Mouse (Mus musculus): ENCODE measurements at regions not wholly inside any gene's neighbourhood (a gene's known extent, or its start where the extent isn't known, plus 50 kb on each side); places are given as distances from the start of the nearest gene placed in this dataset.

DNA sequence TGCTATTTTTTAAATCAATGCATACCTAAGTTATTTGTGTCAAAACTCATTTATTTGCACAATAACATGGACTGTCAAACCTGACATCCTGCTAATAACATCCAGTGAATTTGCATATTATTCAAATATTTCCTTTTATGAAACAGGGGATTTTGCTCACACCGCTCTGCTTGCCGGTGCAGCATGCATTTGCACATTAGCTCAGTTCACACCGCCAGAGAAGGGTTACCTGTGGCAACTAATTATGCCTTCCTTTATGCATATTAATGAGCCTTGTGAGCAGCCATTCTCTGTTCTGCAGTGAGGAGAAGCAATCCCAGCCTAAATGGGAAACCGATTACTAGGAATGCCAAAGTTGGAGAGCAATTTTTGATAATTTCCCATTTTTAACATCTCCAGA lies 141.9 kb downstream of the Arrdc4 start:
- no peak overlapping the region for H3K4me3 ChIP-seq (ENCODE audit: insufficient read depth in 1 of 2, low read depth in 1 of 2, low read length in 2 of 2, poor library complexity in 1 of 2, severe bottlenecking in 1 of 2)
- no peak for DNase-seq (ENCODE audit: low read depth, low spot score)
- no peaks in the 10 kb centered on the region for H3K36me3 ChIP-seq (ENCODE audit: control insufficient read depth, insufficient read depth, low read length, poor library complexity, severe bottlenecking)
- H3K9me3 ChIP-seq (ENCODE audit: control insufficient read depth, insufficient read depth, low read depth, low read length), result no peaks in the 10 kb centered on the region
- TF ChIP-seq CHD2 (IDR thresholded peaks at IDR 0.05; ENCODE audit: low read depth, low read length), result no peak
- no peak for TF ChIP-seq ZC3H11A (IDR thresholded peaks at IDR 0.05; ENCODE audit: borderline replicate concordance, low read depth, low read length)
- TF ChIP-seq MAFK (IDR thresholded peaks at IDR 0.05; ENCODE audit: insufficient read depth, low read depth, low read length), result no peak
- TF ChIP-seq ZNF384 (IDR thresholded peaks at IDR 0.05; ENCODE audit: low read depth, low read length), result no peak
- TF ChIP-seq HCFC1 (IDR thresholded peaks at IDR 0.05; ENCODE audit: borderline replicate concordance, insufficient read depth, low read length), result no peak
- no peak overlapping the region for H3K27ac ChIP-seq (ENCODE audit: insufficient read depth, low read depth, low read length, poor library complexity, severe bottlenecking)
- in situ Hi-C loops (cut with MboI; ENCODE audit: low sequenced_read_pairs in 2 of 2, unreplicated experiment in 2 of 2), result no loop called here
- H3K4me1 ChIP-seq (ENCODE audit: control insufficient read depth in 2 of 2, insufficient read depth in 2 of 2, low read length in 2 of 2, poor library complexity in 1 of 2), result no peaks in the 10 kb centered on the region
- no peak overlapping the region for H3K9ac ChIP-seq (ENCODE audit: insufficient read depth, low read depth, low read length, poor library complexity, severe bottlenecking)

GRCm38 (mm10) chr7:68606278-68606677 lies 142.8 kb downstream of the Arrdc4 start:
- Histone ChIP-seq H3K9me3 (ENCODE audit: control insufficient read depth, insufficient read depth, low read depth, low read length) (no peaks in the 10 kb centered on the region), H3K27ac (ENCODE audit: insufficient read depth, low read depth, low read length, poor library complexity, severe bottlenecking) (no peak overlapping the region), H3K4me3 (ENCODE audit: insufficient read depth in 1 of 2, low read depth in 1 of 2, low read length in 2 of 2, poor library complexity in 1 of 2, severe bottlenecking in 1 of 2) (no peak overlapping the region), H3K9ac (ENCODE audit: insufficient read depth, low read depth, low read length, poor library complexity, severe bottlenecking) (no peak overlapping the region), H3K36me3 (ENCODE audit: control insufficient read depth, insufficient read depth, low read length, poor library complexity, severe bottlenecking) (no peaks in the 10 kb centered on the region), H3K4me1 (ENCODE audit: control insufficient read depth in 2 of 2, insufficient read depth in 2 of 2, low read length in 2 of 2, poor library complexity in 1 of 2) (no peaks in the 10 kb centered on the region)
- no peak for TF ChIP-seq CHD2 (IDR thresholded peaks at IDR 0.05; ENCODE audit: low read depth, low read length)
- no peak for TF ChIP-seq MAFK (IDR thresholded peaks at IDR 0.05; ENCODE audit: insufficient read depth, low read depth, low read length)
- TF ChIP-seq ZNF384 (IDR thresholded peaks at IDR 0.05; ENCODE audit: low read depth, low read length), result no peak
- TF ChIP-seq HCFC1 (IDR thresholded peaks at IDR 0.05; ENCODE audit: borderline replicate concordance, insufficient read depth, low read length), result no peak
- TF ChIP-seq ZC3H11A (IDR thresholded peaks at IDR 0.05; ENCODE audit: borderline replicate concordance, low read depth, low read length), result no peak
- no peak for DNase-seq (ENCODE audit: low read depth, low spot score)
- in situ Hi-C loops (cut with MboI; ENCODE audit: low sequenced_read_pairs in 2 of 2, unreplicated experiment in 2 of 2), result no loop called here

GRCm38 (mm10) chr7:68603711-68604110 lies 145.3 kb downstream of the Arrdc4 start:
- in situ Hi-C loops (cut with MboI; ENCODE audit: low sequenced_read_pairs in 2 of 2, unreplicated experiment in 2 of 2), result no loop called here
- Histone ChIP-seq H3K27ac (ENCODE audit: insufficient read depth, low read depth, low read length, poor library complexity, severe bottlenecking) (no peak overlapping the region), H3K4me3 (ENCODE audit: insufficient read depth in 1 of 2, low read depth in 1 of 2, low read length in 2 of 2, poor library complexity in 1 of 2, severe bottlenecking in 1 of 2) (no peak overlapping the region), H3K9me3 (ENCODE audit: control insufficient read depth, insufficient read depth, low read depth, low read length) (no peaks in the 10 kb centered on the region), H3K36me3 (ENCODE audit: control insufficient read depth, insufficient read depth, low read length, poor library complexity, severe bottlenecking) (no peaks in the 10 kb centered on the region), H3K9ac (ENCODE audit: insufficient read depth, low read depth, low read length, poor library complexity, severe bottlenecking) (no peak overlapping the region), H3K4me1 (ENCODE audit: control insufficient read depth in 2 of 2, insufficient read depth in 2 of 2, low read length in 2 of 2, poor library complexity in 1 of 2) (no peaks in the 10 kb centered on the region)
- no peak for DNase-seq (ENCODE audit: low read depth, low spot score)
- TF ChIP-seq ZNF384 (IDR thresholded peaks at IDR 0.05; ENCODE audit: low read depth, low read length), result no peak
- TF ChIP-seq HCFC1 (IDR thresholded peaks at IDR 0.05; ENCODE audit: borderline replicate concordance, insufficient read depth, low read length), result no peak
- no peak for TF ChIP-seq MAFK (IDR thresholded peaks at IDR 0.05; ENCODE audit: insufficient read depth, low read depth, low read length)
- TF ChIP-seq CHD2 (IDR thresholded peaks at IDR 0.05; ENCODE audit: low read depth, low read length), result no peak
- no peak for TF ChIP-seq ZC3H11A (IDR thresholded peaks at IDR 0.05; ENCODE audit: borderline replicate concordance, low read depth, low read length)

DNA sequence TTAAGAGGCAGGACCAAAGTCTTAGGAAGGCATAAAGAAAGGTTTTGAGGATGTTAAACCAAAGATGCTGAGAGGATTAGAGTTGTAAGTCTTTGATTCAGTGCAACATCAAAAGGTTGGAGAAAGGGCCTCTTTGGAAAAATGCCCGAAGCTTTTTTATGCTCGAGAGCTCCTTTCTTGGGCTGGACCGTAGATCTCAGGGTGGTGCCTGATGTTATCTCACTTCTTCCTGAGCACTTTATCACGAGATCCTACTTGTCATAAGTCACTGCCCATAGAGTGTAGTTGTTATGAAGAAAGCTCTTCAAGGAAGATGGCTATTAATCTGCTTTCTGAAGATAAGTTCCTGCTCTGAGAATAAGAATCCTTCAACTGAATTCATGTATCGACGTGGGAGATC lies 147.0 kb downstream of the Arrdc4 start:
- TF ChIP-seq ZC3H11A (IDR thresholded peaks at IDR 0.05; ENCODE audit: borderline replicate concordance, low read depth, low read length) (no peak), HCFC1 (IDR thresholded peaks at IDR 0.05; ENCODE audit: borderline replicate concordance, insufficient read depth, low read length) (no peak), CHD2 (IDR thresholded peaks at IDR 0.05; ENCODE audit: low read depth, low read length) (no peak), ZNF384 (IDR thresholded peaks at IDR 0.05; ENCODE audit: low read depth, low read length) (no peak)
- Histone ChIP-seq H3K4me3 (ENCODE audit: insufficient read depth in 1 of 2, low read depth in 1 of 2, low read length in 2 of 2, poor library complexity in 1 of 2, severe bottlenecking in 1 of 2) (no peak overlapping the region), H3K9ac (ENCODE audit: insufficient read depth, low read depth, low read length, poor library complexity, severe bottlenecking) (no peak overlapping the region), H3K36me3 (ENCODE audit: control insufficient read depth, insufficient read depth, low read length, poor library complexity, severe bottlenecking) (no peaks in the 10 kb centered on the region), H3K4me1 (ENCODE audit: control insufficient read depth in 2 of 2, insufficient read depth in 2 of 2, low read length in 2 of 2, poor library complexity in 1 of 2) (no peaks in the 10 kb centered on the region), H3K9me3 (ENCODE audit: control insufficient read depth, insufficient read depth, low read depth, low read length) (no peaks in the 10 kb centered on the region), H3K27ac (ENCODE audit: insufficient read depth, low read depth, low read length, poor library complexity, severe bottlenecking) (no peak overlapping the region)
- in situ Hi-C loops (cut with MboI; ENCODE audit: low sequenced_read_pairs in 2 of 2, unreplicated experiment in 2 of 2), result no loop called here
- DNase-seq (ENCODE audit: low read depth, low spot score), result no peak

GRCm38 (mm10) chr7:68594017-68594386 lies 155.0 kb downstream of the Arrdc4 start:
- TF ChIP-seq ZC3H11A (IDR thresholded peaks at IDR 0.05; ENCODE audit: borderline replicate concordance, low read depth, low read length), result no peak
- TF ChIP-seq MAFK (IDR thresholded peaks at IDR 0.05; ENCODE audit: insufficient read depth, low read depth, low read length), result no peak
- no peak for TF ChIP-seq HCFC1 (IDR thresholded peaks at IDR 0.05; ENCODE audit: borderline replicate concordance, insufficient read depth, low read length)
- no peak for TF ChIP-seq ZNF384 (IDR thresholded peaks at IDR 0.05; ENCODE audit: low read depth, low read length)
- TF ChIP-seq CHD2 (IDR thresholded peaks at IDR 0.05; ENCODE audit: low read depth, low read length), result no peak
- H3K36me3 ChIP-seq (ENCODE audit: control insufficient read depth, insufficient read depth, low read length, poor library complexity, severe bottlenecking), result no peaks in the 10 kb centered on the region
- no peaks in the 10 kb centered on the region for H3K4me1 ChIP-seq (ENCODE audit: control insufficient read depth in 2 of 2, insufficient read depth in 2 of 2, low read length in 2 of 2, poor library complexity in 1 of 2)
- no peak for DNase-seq (ENCODE audit: low read depth, low spot score)
- H3K9ac ChIP-seq (ENCODE audit: insufficient read depth, low read depth, low read length, poor library complexity, severe bottlenecking), result no peak overlapping the region
- no peak overlapping the region for H3K27ac ChIP-seq (ENCODE audit: insufficient read depth, low read depth, low read length, poor library complexity, severe bottlenecking)
- no peak overlapping the region for H3K4me3 ChIP-seq (ENCODE audit: insufficient read depth in 1 of 2, low read depth in 1 of 2, low read length in 2 of 2, poor library complexity in 1 of 2, severe bottlenecking in 1 of 2)
- H3K9me3 ChIP-seq (ENCODE audit: control insufficient read depth, insufficient read depth, low read depth, low read length), result no peaks in the 10 kb centered on the region
- in situ Hi-C loops (cut with MboI; ENCODE audit: low sequenced_read_pairs in 2 of 2, unreplicated experiment in 2 of 2), result loop anchor here in 1 of 2 experiments (25.0 kb wide), 1 partner anchor 243 kb away; no protein-coding TSS in a partner anchor

All from ES-E14 (cell line).